Mouse (Mus musculus) spleen, adult 12 weeks (tissue): ENCODE data around the gene Adam11.
"Not testable (repeated sequence)": the region's sequence is repeated elsewhere in the genome, so short reads cannot be mapped to it uniquely, and the experiment has no call there.

Source experiments
- DNase-seq: peaks from one replicate; pipeline ENCODE4 v3.0.0; 2022; ENCODE audit warnings: low spot score

The Adam11 gene

DNA sequence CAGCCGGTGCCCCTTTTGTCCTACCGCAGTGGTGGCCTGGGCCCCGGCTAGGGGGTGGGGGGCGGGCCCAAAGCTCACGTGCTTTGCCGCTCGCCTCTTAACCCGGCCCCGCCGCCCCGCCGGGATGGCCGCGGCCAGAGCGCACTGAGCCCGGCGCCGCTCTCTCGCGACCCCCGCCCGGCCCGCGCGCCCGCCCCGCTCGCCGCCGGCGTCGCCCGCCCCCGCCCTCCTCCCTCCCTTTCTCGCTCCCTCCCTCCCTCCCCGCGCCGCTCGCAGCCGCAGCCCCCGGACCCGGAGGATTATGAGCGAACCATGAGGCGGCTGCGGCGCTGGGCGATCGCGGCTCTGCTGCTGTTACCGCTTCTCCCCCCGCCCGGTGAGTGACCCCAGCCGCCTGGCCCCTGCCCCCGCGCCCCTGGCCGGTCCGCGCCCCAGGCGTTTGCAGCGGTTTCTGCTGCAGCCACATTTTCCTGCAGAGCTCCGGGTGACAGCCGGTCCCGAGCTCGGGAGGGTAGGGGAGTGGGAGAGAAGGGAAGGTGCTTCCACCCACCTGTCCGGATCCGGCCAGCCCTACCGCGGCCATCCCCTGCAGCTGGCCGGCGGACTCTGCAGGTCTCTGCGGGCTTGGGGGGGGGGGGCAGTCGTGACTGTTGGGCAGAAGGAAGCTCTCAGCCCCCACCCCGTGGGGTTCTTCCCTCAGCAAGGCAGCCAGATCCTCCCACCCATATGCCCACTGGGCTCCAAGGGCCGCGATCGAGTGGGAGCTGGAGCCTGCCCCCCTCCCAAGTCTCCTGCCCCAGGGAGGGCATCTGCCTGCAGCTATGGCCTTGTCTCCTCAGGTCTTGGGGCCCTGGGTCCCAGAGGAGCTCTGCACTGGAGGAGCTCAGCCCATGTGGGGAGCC is at the start of gene Adam11:
Adam11 (plus strand) TSS at position 131 of the 902 bp plus-strand sequence.
- DNase-seq, result no peak

DNA sequence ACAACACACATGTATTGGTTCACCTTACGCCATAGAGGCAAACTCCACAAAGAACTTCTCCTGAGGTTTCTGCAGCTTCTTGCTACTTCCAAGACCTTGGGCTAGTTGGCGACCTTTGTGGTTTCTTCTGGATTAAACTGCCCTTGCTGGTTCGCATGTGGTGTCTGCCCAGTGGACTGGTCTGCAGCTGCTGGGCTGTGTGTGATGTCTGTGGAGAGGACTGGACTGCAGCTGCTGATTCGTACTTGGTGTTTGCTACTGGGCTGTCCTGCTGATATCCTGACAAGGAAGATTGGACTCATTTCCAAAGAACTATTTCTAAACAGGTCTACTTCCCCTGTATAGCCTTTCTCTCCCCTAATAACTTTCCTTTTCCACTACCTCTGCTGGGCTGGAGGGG is 48.8 kb upstream of the Adam11 start:
- no peak for DNase-seq

DNA sequence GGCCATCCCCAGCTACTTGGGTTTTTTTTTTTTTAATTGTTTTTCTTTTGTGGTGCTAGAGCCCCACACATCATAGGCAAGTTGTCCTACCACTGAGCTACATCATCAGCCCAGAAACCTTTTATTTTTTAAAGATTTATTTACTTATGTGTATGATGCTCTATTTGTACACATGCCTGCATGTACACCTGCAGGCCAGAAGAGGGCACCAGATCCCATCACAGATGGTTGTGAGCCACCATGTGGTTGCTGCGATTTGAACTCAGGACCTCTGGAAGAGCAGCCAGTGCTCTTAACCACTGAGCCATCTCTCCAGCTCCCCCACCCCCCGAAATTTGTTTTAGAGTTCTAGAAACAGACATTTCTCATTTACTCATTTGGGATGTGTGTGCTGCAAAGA is 46.7 kb upstream of the Adam11 start:
- DNase-seq, result not testable (repeated sequence)

DNA sequence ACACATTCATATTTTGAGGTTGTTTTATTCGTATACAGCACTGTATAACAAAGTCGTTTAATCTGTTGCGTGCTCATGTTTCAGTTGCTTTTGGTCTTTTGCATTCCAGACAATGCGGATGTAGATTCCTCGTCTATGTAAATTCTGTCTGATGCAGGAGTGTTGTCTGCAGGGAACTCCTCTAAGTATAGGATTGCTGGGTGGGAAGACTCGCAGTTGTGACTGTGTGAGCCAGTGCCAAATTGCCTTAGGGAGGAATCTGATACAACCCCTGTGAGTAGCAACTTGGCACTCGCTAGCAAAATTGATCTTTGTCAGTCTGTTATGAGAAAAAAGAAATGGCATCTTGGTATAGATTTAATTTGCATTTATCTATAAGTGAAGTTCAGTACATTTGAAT is 45.1 kb upstream of the Adam11 start:
- DNase-seq, result no peak

DNA sequence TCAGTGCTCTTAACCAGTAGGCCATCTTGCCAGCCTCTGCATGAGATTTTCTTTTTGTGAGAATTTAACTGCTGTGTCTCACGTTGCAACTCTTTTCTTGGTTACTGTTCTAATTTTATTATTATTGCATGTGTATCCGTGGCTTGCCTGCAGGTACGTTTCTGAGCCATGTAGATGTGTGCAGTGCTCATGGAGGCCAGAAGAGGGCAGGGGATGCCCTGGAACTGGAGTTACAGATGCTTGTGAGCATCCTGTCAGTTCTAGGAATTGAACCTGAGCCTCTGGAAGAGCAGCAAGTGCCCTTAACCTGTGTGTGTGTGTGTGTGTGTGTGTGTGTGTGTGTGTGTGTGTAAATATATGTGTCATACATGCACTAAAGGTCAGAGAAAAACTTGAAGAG is 35.7 kb upstream of the Adam11 start:
- DNase-seq, result no peak

DNA sequence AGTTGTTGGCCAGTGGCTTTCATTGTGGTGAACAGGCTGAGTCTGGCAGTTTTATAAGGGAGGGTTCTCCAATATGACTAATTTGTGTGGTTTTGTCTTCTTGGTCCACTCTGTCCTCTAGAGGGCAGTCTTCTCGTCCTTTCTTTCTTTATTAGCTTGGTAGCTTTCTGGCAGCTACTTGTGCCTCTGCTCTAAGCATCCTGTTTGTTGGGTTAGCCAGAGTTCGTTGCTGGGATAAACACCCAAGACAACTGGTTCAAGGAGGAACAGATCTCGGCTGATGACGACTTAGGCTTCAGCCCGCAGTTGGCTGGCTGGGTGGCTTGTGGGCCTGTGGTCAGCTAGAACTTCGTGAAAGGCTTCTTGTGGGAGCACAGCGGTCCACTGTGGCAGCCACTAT is 32.6 kb upstream of the Adam11 start:
- no peak for DNase-seq

DNA sequence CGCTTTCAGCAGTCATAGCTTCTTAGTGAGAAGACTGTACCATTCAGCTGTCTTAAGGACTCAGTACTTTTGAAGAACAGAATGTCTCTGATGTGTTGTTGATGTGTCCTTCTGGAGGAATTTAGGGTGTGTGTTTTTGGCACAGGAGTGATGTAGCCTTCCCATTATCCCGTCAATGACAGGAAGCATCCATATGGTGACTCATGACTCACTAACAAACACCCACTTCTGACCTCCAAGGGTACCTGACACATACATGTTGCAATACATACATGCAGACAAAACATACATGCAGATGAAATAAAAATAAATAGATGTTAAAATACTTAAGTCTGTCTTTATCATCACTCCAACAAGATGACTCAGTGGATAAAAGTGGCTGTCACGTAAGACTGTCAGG is 31.4 kb upstream of the Adam11 start:
- no peak for DNase-seq

DNA sequence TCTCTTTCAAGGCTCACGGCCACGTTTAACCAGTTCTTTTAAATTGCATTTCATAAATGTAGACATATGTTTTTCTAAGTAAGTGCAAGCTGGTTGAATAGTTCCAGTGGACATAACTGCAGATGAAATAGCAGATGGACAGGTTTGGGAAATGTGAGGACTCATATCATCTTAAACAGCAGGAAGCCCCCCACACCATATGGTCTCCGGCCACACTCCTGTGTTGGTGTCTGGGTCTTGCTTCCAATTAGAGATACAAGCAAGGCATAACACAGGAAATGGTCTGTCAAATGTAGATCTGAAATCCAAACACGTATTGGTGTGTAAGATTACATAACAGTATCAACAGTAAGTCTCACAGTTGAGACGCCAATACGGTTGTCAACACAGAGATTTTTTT is 29.9 kb upstream of the Adam11 start:
- no peak for DNase-seq

DNA sequence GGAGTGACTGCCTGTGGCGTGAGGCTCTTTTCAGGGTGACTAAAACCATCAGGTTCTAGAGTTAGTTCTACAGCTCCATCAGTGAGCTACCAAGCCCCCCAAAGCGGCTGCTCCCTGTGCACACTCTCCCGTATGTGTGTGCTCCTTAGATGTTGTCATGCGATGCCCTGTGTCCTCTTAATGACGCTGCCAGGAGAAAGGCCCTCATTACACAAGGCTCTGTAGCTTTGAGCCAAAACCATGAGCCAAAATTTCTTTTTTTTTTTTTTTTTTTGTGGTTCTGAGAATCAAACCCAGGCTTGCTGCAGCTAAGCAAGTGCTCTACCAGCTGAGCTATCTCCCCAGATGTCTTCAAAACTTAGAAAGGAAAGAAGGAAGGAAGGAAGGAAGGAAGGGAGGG is 28.1 kb upstream of the Adam11 start:
- no peak for DNase-seq

DNA sequence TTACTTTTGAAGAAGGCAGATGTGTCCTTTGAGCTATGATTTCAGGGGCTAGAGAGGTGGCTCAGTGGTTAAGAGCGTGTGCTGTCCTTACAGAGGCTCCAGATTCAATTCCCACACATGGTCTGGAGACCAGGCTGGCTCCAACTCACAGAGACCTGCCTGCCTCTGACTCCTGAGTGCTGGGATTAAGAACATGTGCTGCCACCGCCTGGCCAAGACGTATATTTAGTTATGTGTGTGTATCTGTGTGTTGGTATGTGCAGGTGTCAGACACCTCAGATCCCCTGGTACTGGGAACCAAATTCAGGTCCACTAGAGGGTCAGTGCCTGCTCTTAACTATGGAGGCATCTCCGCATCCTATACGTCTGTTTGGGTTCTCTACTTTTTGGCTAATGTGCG is 26.3 kb upstream of the Adam11 start:
- no peak for DNase-seq

DNA sequence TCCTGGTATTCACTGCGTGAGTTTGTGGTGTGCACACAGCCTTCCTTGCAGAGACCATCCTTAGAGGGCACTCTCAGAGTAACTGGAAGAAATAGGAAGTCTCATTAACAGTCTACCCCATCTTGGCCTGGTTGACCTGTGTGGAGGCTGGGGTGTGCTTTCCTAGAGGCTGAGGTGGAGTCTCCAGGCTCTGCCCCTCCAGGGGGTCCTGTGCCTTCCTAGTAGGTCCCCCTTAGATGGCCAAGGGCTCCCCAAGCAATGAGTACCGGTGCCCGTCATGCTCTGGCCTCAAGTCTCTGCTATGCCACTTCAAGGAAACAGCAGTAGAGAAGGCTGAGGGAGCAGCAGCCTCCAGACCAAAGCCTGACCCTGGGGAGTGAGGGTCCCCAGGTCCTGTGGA is 23.2 kb upstream of the Adam11 start:
- DNase-seq, result no peak

DNA sequence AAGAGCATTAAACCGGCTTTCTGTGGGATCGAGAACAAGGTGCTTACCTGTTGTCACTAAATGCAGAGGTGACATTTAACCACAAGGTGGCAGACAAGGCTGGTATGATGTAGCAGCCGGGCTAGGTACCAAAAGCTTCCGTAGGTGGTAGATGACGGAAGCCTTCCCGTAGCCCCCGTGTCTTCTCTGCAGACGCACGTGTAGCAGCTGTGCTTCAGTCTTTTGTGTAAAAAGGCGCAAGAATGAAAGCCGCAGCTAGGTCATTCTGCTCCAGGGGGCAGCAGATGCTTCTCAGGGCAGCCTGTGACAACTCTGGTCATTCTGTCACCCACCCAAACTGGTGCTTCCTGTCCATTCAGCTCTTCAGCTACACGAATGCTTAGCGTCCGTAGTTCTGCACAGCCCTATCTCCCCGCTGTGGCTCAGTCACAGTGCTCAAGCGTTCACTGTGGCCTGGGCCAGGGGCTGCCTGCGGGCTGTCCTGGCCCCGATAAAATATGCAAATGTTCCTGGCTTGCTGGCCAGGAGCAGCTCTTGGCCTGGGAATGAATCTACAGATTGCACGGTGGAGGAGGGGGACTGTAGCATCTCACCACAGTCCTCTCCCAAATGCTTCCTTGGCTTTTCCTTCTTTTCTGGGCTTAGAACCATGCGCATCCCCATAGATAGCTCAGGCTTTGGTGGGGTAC is 21.8 kb upstream of the Adam11 start:
- no peak for DNase-seq

DNA sequence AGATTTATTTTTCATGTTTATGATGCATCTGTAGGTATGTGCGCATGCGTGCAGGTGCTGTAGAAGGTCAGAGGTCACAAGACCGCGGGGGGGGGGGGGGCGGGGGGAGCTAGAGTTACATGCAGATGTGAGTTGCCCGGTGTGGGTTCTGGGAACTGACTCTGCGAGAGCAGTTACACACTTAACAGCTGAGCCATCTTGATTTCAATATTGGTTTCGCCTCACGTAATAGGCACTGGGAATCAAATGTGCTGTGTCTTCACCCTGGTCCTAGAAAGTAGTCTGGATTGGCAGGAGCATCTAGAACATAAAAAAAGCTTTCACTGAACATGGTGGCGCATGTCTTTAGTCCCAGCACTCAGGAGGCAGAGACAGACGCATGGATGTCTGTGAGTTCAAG is 20.6 kb upstream of the Adam11 start:
- DNase-seq, result no peak

DNA sequence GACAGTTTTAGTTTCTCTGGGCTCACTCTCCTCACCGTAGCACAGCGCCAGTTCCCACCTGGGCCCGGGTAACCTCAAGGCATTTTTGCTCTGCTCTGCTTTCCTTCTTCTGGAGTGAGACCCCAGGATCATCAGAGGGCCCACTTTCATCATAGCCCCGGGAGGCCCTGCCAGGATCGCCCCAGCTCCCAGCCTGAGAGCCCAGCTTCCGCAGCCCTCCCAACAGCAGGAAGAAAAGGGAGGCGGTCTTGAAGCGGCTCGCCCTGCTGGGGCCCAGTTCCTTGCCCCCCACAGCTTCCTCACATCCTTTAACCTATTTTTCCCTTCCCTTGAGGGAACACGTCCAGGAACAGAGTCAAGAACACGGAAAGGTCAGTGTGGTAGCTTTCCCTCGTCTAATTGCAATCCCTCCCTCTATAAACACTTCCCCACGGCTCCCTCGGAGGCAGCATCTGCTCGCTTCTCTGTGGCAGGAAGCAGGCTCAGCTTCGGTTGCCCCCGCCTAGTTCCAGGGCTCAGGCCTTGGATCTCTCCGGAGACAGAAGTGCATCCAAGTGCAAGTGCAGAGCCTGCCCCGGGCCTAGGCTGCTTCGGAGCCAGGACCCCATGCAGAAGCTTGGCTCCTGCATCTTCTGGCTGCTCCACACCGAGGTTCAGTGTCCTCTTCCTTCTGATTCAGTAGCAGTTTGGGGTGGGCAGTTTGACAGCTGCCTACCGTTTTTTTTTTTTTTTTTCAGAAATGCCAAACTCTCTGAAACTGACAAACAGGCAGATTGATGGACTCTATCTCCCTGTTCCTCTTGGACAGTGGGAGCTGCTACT is 19.9 kb upstream of the Adam11 start:
- no peak for DNase-seq

DNA sequence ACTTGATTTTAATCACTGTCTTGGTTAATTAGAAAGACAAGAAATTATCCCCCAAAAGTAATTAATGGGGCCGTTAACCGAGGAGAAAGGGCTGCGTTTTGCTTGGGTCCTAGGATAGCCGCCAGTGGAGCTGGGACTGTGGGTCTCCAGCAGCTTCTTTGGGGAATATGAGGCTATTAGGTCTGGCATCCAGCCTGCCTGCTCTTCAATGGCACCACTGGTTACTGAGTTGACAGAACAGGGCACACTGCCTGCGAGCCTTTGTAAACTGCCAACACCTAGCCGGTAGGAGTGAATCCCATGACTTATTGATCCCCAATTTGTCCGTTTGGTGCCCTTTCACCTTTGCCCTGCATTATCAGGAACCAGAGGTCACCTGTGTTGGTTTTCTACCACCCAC is 19.2 kb upstream of the Adam11 start:
- DNase-seq, result no peak

DNA sequence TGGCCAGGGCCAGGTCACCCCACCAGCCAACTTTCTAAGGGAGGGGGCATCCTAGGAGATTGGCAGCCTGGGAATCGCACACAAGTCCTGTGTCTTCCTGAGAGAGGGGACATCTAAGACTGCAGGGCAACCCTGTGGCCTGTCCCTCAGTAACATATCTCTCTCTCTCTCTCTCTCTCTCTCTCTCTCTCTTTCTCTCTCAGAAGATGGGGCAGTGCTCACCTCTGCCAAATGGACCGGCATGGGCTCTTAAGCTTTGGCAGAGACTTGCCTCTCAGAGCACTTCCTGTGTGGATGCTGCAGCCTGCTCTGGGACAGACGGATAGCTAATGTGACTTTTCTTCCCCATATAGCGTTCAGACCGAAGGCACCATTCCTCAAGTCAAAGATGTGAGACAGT is 18.4 kb upstream of the Adam11 start:
- no peak for DNase-seq

DNA sequence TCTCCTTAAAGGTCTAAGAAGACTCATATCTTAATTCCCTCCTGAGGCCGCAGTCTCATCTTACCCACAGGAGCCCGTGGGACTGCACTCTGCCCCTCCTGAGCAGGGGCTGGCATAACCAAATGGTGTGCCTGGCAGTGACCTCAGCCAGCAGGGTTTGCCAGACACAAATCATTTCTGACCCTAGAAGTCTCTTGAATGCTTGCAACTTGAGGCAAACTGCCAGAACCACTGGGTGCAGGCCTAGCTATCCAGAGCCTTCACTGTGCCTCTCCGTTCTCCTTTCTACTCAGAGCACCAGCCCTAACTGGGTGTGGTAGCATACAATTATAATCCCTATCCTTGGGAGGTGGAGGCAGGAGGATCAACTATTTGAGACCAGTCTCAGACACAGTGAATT is 16.5 kb upstream of the Adam11 start:
- no peak for DNase-seq

DNA sequence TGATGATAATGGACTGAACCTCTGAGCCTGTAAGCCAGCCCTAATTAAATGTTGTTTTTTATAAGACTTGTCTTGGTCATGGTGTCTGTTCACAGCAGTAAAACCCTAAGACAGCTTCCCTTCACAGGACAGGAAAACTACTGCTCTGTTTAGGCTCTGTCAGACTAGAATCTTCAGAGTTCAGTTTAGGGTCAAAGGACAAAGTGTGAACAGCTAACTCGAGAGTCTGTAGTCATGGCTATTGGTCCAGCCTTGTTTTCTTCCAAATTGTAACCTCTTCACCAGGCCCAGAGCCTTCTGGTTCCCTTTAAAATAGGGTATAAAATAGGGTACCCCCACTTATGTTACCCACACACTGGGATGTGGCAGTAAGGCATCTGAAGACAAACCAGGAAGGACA is 13.4 kb upstream of the Adam11 start:
- DNase-seq, result no peak

DNA sequence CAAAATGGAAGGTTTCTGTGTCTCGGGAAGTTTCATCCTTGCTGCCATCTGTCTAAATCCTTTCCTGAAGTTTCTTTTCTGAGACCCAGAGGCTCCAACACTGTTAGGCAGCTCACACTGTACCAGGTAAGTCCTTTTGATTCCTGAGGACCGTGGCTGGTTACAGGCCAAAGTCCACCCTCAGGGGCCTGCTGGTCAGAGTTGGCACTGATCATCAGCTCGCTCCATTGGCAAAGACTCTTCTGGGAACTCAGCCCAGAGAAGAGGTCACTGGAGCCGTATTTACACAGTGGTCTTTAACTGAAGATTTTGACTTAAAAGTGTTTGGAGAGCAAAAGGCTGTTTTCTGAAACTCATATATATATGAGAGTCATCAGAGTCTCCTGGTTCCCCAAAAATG is 12.9 kb upstream of the Adam11 start:
- no peak for DNase-seq

DNA sequence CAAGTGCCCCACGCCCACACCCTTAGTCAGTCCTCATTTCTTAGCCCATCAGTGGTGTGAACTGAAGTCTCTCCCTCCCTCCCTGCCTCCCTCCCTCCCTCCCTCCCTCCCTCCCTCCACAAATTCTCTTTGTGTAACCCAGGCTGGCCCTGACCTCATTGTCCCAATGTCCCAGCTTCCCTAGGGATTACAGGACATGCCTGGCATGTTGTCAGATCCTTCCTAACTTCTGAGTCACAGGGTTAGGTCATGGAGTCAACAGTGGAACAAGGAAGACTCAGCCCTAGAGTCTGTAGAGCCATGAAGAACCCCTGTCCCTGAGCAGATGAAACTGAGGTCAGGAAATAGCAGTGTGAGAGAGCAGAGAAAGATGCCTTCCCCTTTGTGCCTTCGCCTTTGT is 11.5 kb upstream of the Adam11 start:
- DNase-seq, result no peak

DNA sequence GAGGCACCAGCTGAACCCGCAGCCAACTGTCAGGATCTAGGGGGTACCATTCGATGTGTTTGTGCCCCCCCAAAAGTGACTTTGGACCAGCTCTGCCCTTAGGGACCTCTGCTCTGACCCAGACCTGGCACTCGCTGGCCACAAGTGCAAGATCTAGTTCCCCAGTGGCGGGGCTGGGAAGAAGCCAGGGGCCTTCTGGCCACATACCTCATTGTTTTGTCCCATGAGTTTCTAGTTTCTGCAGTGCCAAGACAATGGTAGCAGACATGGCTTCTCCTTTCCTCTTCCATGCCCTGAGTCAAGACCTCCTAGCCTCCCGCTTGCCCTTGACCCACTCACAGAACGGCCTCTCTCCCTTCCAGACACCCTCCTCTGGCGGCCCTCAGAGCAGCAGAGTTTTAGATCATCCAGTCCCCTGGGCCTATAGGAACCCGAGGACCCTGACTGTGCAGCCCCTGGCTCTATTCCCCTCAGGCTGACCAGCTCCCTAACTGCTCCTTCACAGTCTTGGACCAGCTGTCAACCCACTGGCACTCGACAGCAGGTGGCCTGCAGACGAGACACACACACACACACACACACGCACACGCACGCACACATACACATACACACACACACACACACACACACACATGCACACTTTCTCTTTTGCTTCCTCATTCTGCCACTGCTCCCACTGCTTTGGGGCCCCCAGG is 8.2 kb upstream of the Adam11 start:
- DNase-seq, result no peak
